Mouse (Mus musculus): ENCODE measurements at regions not wholly inside any gene's neighbourhood (a gene's known extent, or its start where the extent isn't known, plus 50 kb on each side); places are given as distances from the start of the nearest gene placed in this dataset.

GRCm38 (mm10) chr3:124849915-124850314 is 269.0 kb upstream of the 1700003H04Rik start:
- H3K9me3 ChIP-seq (replicated peaks; ENCODE audit: control insufficient read depth, low read length): no peaks in the 10 kb centered on the region
- no peak overlapping the region for H3K27ac ChIP-seq (ENCODE audit: low read depth, low read length)
- no peaks in the 10 kb centered on the region for H3K27me3 ChIP-seq (replicated peaks; ENCODE audit: control insufficient read depth, insufficient read depth, low read length)
- no peaks in the 10 kb centered on the region for H3K4me1 ChIP-seq (ENCODE audit: control insufficient read depth, insufficient read depth, low read length)
- ATAC-seq (no peak), DNase-seq (ENCODE audit: low spot score) (no peak)
- H3K36me3 ChIP-seq (ENCODE audit: control insufficient read depth, insufficient read depth, low read length): no peaks in the 10 kb centered on the region
- no peak overlapping the region for H3K4me2 ChIP-seq (ENCODE audit: low read length)
- no peak overlapping the region for H3K4me3 ChIP-seq (ENCODE audit: low read depth, low read length)
- no peak overlapping the region for H3K9ac ChIP-seq (ENCODE audit: low read length)
- WGBS: 62% methylated on average over 2 of the region's 2 CpGs

- no peak overlapping the region for H3K4me2 ChIP-seq (ENCODE audit: low read length)
- DNase-seq (ENCODE audit: low spot score) (peak; percentile 59), ATAC-seq (no peak)
- no peaks in the 10 kb centered on the region for H3K9me3 ChIP-seq (replicated peaks; ENCODE audit: control insufficient read depth, low read length)
- WGBS: 92% methylated on average over 1 of the region's 1 CpGs
- no peak overlapping the region for H3K4me3 ChIP-seq (ENCODE audit: low read depth, low read length)
- H3K9ac ChIP-seq (ENCODE audit: low read length): no peak overlapping the region
- H3K27ac ChIP-seq (ENCODE audit: low read depth, low read length): no peak overlapping the region
- no peaks in the 10 kb centered on the region for H3K27me3 ChIP-seq (replicated peaks; ENCODE audit: control insufficient read depth, insufficient read depth, low read length)
- no peaks in the 10 kb centered on the region for H3K36me3 ChIP-seq (ENCODE audit: control insufficient read depth, insufficient read depth, low read length)
- no peaks in the 10 kb centered on the region for H3K4me1 ChIP-seq (ENCODE audit: control insufficient read depth, insufficient read depth, low read length)
Measured at GRCm38 (mm10) chr3:124820586-124820985, 239.7 kb upstream of the 1700003H04Rik start.

DNA sequence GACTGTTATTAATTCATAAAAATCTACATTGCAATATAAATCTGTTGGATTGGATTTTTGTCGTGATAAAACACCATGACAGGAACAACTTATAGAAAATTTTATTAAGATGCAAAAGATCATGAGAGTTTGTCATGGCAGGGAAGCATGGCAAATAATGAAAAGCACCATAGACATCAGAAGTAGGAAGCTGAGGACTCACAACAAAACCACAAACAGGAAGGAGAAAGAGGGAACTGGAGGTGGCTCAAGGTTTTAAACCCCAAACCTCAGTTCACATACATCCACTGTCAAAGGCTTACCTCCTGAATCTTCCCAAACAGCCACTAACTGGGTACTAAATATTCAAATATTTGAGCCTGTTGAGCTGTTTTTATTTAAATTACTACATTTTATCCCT is 226.0 kb upstream of the 1700003H04Rik start:
- WGBS: 98% methylated on average over 1 of the region's 1 CpGs
- no peaks in the 10 kb centered on the region for H3K27me3 ChIP-seq (replicated peaks; ENCODE audit: control insufficient read depth, insufficient read depth, low read length)
- H3K4me3 ChIP-seq (ENCODE audit: low read depth, low read length): no peak overlapping the region
- no peaks in the 10 kb centered on the region for H3K4me1 ChIP-seq (ENCODE audit: control insufficient read depth, insufficient read depth, low read length)
- H3K4me2 ChIP-seq (ENCODE audit: low read length): no peak overlapping the region
- H3K36me3 ChIP-seq (ENCODE audit: control insufficient read depth, insufficient read depth, low read length): no peaks in the 10 kb centered on the region
- DNase-seq (ENCODE audit: low spot score): no peak
- H3K9ac ChIP-seq (ENCODE audit: low read length): no peak overlapping the region
- ATAC-seq: no peak
- H3K9me3 ChIP-seq (replicated peaks; ENCODE audit: control insufficient read depth, low read length): no peaks in the 10 kb centered on the region
- no peak overlapping the region for H3K27ac ChIP-seq (ENCODE audit: low read depth, low read length)

DNA sequence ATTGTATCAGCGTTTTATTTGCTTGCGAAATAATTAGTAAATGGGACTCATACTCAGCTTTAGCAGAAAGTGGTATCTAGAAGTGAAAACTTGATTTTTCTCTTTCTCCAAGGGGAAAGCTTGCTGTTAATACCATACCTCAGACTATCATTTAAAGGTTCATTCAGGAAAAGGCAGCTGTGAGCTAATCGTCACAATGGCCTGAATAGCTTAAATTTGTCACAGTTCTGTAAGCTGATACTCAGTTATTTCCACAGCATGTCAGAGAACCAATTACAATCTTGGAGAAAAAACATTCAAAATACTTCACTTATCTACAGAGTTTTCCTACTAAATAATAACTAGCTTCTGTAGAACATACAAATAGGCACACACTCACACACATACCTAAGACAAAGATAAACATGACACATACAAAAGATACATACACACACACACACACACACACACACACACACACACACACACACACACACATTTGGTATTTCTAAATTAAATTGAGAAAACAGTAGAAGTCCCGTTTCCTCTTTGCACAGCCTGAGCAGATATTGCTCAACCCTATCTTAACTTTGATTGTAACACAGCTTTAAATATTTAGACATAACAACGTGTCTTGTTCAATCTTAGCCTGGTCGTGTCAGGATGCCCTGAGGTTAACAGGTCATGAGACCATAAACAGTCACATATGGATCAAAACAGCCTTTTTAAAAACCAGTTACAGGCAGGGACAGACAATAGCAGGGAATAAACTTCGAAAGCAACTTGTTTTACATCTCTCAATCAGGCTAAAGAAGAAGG is 208.5 kb upstream of the 1700003H04Rik start:
- no peak for DNase-seq (ENCODE audit: low spot score)

GRCm38 (mm10) chr3:124788181-124788580 is 207.3 kb upstream of the 1700003H04Rik start:
- ATAC-seq: no peak
- Histone ChIP-seq H3K9me3 (replicated peaks; ENCODE audit: control insufficient read depth, low read length) (no peaks in the 10 kb centered on the region), H3K9ac (ENCODE audit: low read length) (no peak overlapping the region), H3K4me2 (ENCODE audit: low read length) (no peak overlapping the region), H3K27me3 (replicated peaks; ENCODE audit: control insufficient read depth, insufficient read depth, low read length) (no peaks in the 10 kb centered on the region), H3K36me3 (ENCODE audit: control insufficient read depth, insufficient read depth, low read length) (no peaks in the 10 kb centered on the region), H3K27ac (ENCODE audit: low read depth, low read length) (no peak overlapping the region), H3K4me3 (ENCODE audit: low read depth, low read length) (no peak overlapping the region), H3K4me1 (ENCODE audit: control insufficient read depth, insufficient read depth, low read length) (no peaks in the 10 kb centered on the region)
- no peak for DNase-seq (ENCODE audit: low spot score)
- WGBS: 69% methylated on average over 1 of the region's 1 CpGs

More for the DNA sequence above, 208.5 kb upstream of the 1700003H04Rik start:
- no peak for ATAC-seq
- H3K4me3 ChIP-seq (ENCODE audit: low read depth, low read length): no peak overlapping the region
- no peak overlapping the region for H3K4me2 ChIP-seq (ENCODE audit: low read length)
- no peaks in the 10 kb centered on the region for H3K4me1 ChIP-seq (ENCODE audit: control insufficient read depth, insufficient read depth, low read length)
- 78% methylated on average over 7 of the region's 7 CpGs for WGBS
- no peaks in the 10 kb centered on the region for H3K27me3 ChIP-seq (replicated peaks; ENCODE audit: control insufficient read depth, insufficient read depth, low read length)
- no peak overlapping the region for H3K9ac ChIP-seq (ENCODE audit: low read length)
- no peaks in the 10 kb centered on the region for H3K9me3 ChIP-seq (replicated peaks; ENCODE audit: control insufficient read depth, low read length)
- H3K27ac ChIP-seq (ENCODE audit: low read depth, low read length): no peak overlapping the region
- H3K36me3 ChIP-seq (ENCODE audit: control insufficient read depth, insufficient read depth, low read length): no peaks in the 10 kb centered on the region

DNA sequence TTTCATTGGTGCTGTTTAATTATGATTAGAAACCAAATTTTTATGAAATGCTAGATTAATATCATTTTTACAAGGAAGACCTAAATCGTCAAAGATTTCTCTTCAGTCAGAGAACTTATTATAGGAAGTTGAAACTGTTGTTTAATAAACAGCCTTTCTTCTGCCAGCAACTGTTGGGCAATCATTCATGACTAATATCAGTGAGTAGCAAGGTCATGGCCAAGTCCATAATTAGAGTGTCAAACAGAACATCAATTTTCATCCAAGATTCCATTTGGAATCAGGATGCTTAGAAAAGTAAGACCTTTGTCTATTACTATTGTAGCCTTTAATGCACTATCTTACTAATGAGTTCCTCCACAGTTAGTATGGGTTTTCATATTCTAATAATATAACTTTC is 189.4 kb upstream of the 1700003H04Rik start:
- Histone ChIP-seq H3K36me3 (ENCODE audit: control insufficient read depth, insufficient read depth, low read length) (no peaks in the 10 kb centered on the region), H3K27me3 (replicated peaks; ENCODE audit: control insufficient read depth, insufficient read depth, low read length) (no peaks in the 10 kb centered on the region), H3K9ac (ENCODE audit: low read length) (no peak overlapping the region), H3K4me2 (ENCODE audit: low read length) (no peak overlapping the region), H3K4me3 (ENCODE audit: low read depth, low read length) (no peak overlapping the region), H3K4me1 (ENCODE audit: control insufficient read depth, insufficient read depth, low read length) (no peaks in the 10 kb centered on the region), H3K9me3 (replicated peaks; ENCODE audit: control insufficient read depth, low read length) (no peaks in the 10 kb centered on the region), H3K27ac (ENCODE audit: low read depth, low read length) (no peak overlapping the region)
- no peak for DNase-seq (ENCODE audit: low spot score)
- no peak for ATAC-seq
- 78% methylated on average over 1 of the region's 1 CpGs for WGBS

DNA sequence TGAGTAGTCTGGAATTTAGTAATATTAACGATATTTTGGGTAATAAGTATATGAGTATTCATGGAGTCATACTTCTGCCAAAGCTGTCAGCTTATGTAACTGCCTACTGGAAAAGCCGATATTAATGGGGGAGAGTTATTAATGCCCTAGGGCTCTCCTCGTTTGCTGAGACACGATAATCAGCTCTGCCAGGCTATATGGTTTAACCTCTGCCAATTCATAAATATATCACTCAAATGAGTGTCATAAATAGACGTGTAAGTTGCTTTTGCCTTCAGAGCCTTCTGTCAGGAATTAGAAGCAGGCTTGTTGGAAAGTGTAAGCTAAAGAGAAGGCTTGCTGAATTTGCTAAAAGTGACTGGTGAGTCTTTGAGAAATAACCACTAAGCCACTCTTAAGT is 188.4 kb upstream of the 1700003H04Rik start:
- Histone ChIP-seq H3K27ac (ENCODE audit: low read depth, low read length) (no peak overlapping the region), H3K9me3 (replicated peaks; ENCODE audit: control insufficient read depth, low read length) (no peaks in the 10 kb centered on the region), H3K4me3 (ENCODE audit: low read depth, low read length) (no peak overlapping the region), H3K4me2 (ENCODE audit: low read length) (no peak overlapping the region), H3K27me3 (replicated peaks; ENCODE audit: control insufficient read depth, insufficient read depth, low read length) (no peaks in the 10 kb centered on the region), H3K36me3 (ENCODE audit: control insufficient read depth, insufficient read depth, low read length) (no peaks in the 10 kb centered on the region), H3K4me1 (ENCODE audit: control insufficient read depth, insufficient read depth, low read length) (no peaks in the 10 kb centered on the region), H3K9ac (ENCODE audit: low read length) (no peak overlapping the region)
- ATAC-seq (no peak), DNase-seq (ENCODE audit: low spot score) (peak; percentile 7)
- WGBS: 69% methylated on average over 5 of the region's 5 CpGs

GRCm38 (mm10) chr3:124755693-124756435 is 175.0 kb upstream of the 1700003H04Rik start:
- Histone ChIP-seq H3K9me3 (replicated peaks; ENCODE audit: control insufficient read depth, low read length) (no peaks in the 10 kb centered on the region), H3K4me2 (ENCODE audit: low read length) (no peak overlapping the region), H3K9ac (ENCODE audit: low read length) (no peak overlapping the region), H3K36me3 (ENCODE audit: control insufficient read depth, insufficient read depth, low read length) (no peaks in the 10 kb centered on the region), H3K4me3 (ENCODE audit: low read depth, low read length) (no peak overlapping the region), H3K27ac (ENCODE audit: low read depth, low read length) (no peak overlapping the region), H3K4me1 (ENCODE audit: control insufficient read depth, insufficient read depth, low read length) (no peaks in the 10 kb centered on the region), H3K27me3 (replicated peaks; ENCODE audit: control insufficient read depth, insufficient read depth, low read length) (no peaks in the 10 kb centered on the region)
- 79% methylated on average over 2 of the region's 2 CpGs for WGBS
- peak; percentile 41 for DNase-seq (ENCODE audit: low spot score)
- no peak; the same call in 1 of the 2 replicates for ATAC-seq

GRCm38 (mm10) chr3:124752571-124753118 is 171.7 kb upstream of the 1700003H04Rik start:
- DNase-seq (ENCODE audit: low spot score) (no peak), ATAC-seq (no peak)
- no peaks in the 10 kb centered on the region for H3K9me3 ChIP-seq (replicated peaks; ENCODE audit: control insufficient read depth, low read length)
- H3K4me3 ChIP-seq (ENCODE audit: low read depth, low read length): no peak overlapping the region
- no peak overlapping the region for H3K4me2 ChIP-seq (ENCODE audit: low read length)
- no peaks in the 10 kb centered on the region for H3K4me1 ChIP-seq (ENCODE audit: control insufficient read depth, insufficient read depth, low read length)
- no peaks in the 10 kb centered on the region for H3K36me3 ChIP-seq (ENCODE audit: control insufficient read depth, insufficient read depth, low read length)
- H3K9ac ChIP-seq (ENCODE audit: low read length): no peak overlapping the region
- no peaks in the 10 kb centered on the region for H3K27me3 ChIP-seq (replicated peaks; ENCODE audit: control insufficient read depth, insufficient read depth, low read length)
- no peak overlapping the region for H3K27ac ChIP-seq (ENCODE audit: low read depth, low read length)

Data from forebrain, embryonic 14.5 days (tissue).